Mouse (Mus musculus): ENCODE data around the gene Serinc5. TPM values are rescaled to one million over a fixed set of nuclear protein-coding genes. Genes with fewer than 3 reads are reported as not detected.
A peak's percentile ranks its signal among the peaks of the same experiment; 100 is the strongest.
"Not testable (repeated sequence)": the region's sequence is repeated elsewhere in the genome, so short reads cannot be mapped to it uniquely, and the experiment has no call there.

Gene Serinc5
- polyA plus RNA-seq, 1 experiment from 2014 or later, result 16.6 TPM

- Histone ChIP-seq H3K36me3 (no peaks in the 10 kb centered on the region), H3K9me3 (replicated peaks) (no peaks in the 10 kb centered on the region), H3K27ac (replicated peaks) (0 out of 2 replicates have a peak overlapping the region, but pooled peaks have one; percentile 25), H3K4me3 (replicated peaks) (no peak overlapping the region), H3K4me2 (no peak overlapping the region), H3K4me1 (peaks cover 25% of the 10 kb centered on the region), H3K27me3 (replicated peaks) (no peaks in the 10 kb centered on the region), H3K9ac (replicated peaks) (no peak overlapping the region)
- ATAC-seq (ENCODE audit: low FRiP score), result no peak
- 16% methylated on average over 12 of the region's 12 CpGs for WGBS
Measured at GRCm38 (mm10) chr13:92592786-92593635, 17.9 kb upstream of the Serinc5 start.

- H3K4me2 ChIP-seq, result no peak overlapping the region
- 5% methylated on average over 3 of the region's 3 CpGs for WGBS
- no peaks in the 10 kb centered on the region for H3K9me3 ChIP-seq (replicated peaks)
- H3K27me3 ChIP-seq (replicated peaks), result no peaks in the 10 kb centered on the region
- H3K27ac ChIP-seq (replicated peaks), result peak overlapping the region; percentile 54
- no peaks in the 10 kb centered on the region for H3K36me3 ChIP-seq
- peak; percentile 40; the same call in 1 of the 2 replicates for ATAC-seq (ENCODE audit: low FRiP score)
- peaks cover 25% of the 10 kb centered on the region for H3K4me1 ChIP-seq
- H3K4me3 ChIP-seq (replicated peaks), result no peak overlapping the region
- H3K9ac ChIP-seq (replicated peaks), result no peak overlapping the region
Measured at GRCm38 (mm10) chr13:92593731-92594396, 17.0 kb upstream of the Serinc5 start.

GRCm38 (mm10) chr13:92594481-92594880 lies 16.4 kb upstream of the Serinc5 start:
- WGBS, result 14% methylated on average over 6 of the region's 6 CpGs
- Histone ChIP-seq H3K9ac (replicated peaks) (no peak overlapping the region), H3K4me2 (no peak overlapping the region), H3K9me3 (replicated peaks) (no peaks in the 10 kb centered on the region), H3K4me3 (replicated peaks) (no peak overlapping the region), H3K27ac (replicated peaks) (peak overlapping the region; percentile 54), H3K27me3 (replicated peaks) (no peaks in the 10 kb centered on the region), H3K4me1 (peaks cover 23% of the 10 kb centered on the region), H3K36me3 (no peaks in the 10 kb centered on the region)
- no peak for ATAC-seq (ENCODE audit: low FRiP score)

- 81% methylated on average over 3 of the region's 3 CpGs for WGBS
- H3K9me3 ChIP-seq (replicated peaks), result no peaks in the 10 kb centered on the region
- peaks cover 23% of the 10 kb centered on the region for H3K4me1 ChIP-seq
- peak overlapping the region; percentile 54; the same call in 1 of the 2 replicates for H3K27ac ChIP-seq (replicated peaks)
- no peaks in the 10 kb centered on the region for H3K36me3 ChIP-seq
- no peak overlapping the region for H3K4me3 ChIP-seq (replicated peaks)
- no peaks in the 10 kb centered on the region for H3K27me3 ChIP-seq (replicated peaks)
- H3K4me2 ChIP-seq, result no peak overlapping the region
- ATAC-seq (ENCODE audit: low FRiP score), result no peak
- H3K9ac ChIP-seq (replicated peaks), result no peak overlapping the region
Measured at GRCm38 (mm10) chr13:92594907-92595306, 16.0 kb upstream of the Serinc5 start.

- ATAC-seq (ENCODE audit: low FRiP score), result no peak
- Histone ChIP-seq H3K4me3 (replicated peaks) (no peak overlapping the region), H3K27ac (replicated peaks) (no peak overlapping the region), H3K9me3 (replicated peaks) (no peaks in the 10 kb centered on the region), H3K36me3 (no peaks in the 10 kb centered on the region), H3K4me1 (peaks cover 23% of the 10 kb centered on the region), H3K4me2 (no peak overlapping the region), H3K9ac (replicated peaks) (no peak overlapping the region), H3K27me3 (replicated peaks) (no peaks in the 10 kb centered on the region)
- WGBS, result 79% methylated on average over 3 of the region's 3 CpGs
Measured at GRCm38 (mm10) chr13:92595424-92595823, 15.5 kb upstream of the Serinc5 start.

GRCm38 (mm10) chr13:92605306-92605705 lies 5.6 kb upstream of the Serinc5 start:
- not testable (repeated sequence) for H3K36me3 ChIP-seq; H3K4me1 ChIP-seq; H3K4me3 ChIP-seq (replicated peaks); H3K9ac ChIP-seq (replicated peaks); H3K27me3 ChIP-seq (replicated peaks); H3K4me2 ChIP-seq; H3K27ac ChIP-seq (replicated peaks); ATAC-seq (ENCODE audit: low FRiP score); H3K9me3 ChIP-seq (replicated peaks)
- WGBS, result 88% methylated on average over 4 of the region's 4 CpGs

- Histone ChIP-seq H3K9me3 (replicated peaks) (no peaks in the 10 kb centered on the region), H3K36me3 (no peaks in the 10 kb centered on the region), H3K9ac (replicated peaks) (peak overlapping the region; percentile 85; the same call in 1 of the 2 replicates), H3K4me1 (peaks cover 26% of the 10 kb centered on the region), H3K27me3 (replicated peaks) (no peaks in the 10 kb centered on the region), H3K4me2 (peak overlapping the region; percentile 94), H3K4me3 (replicated peaks) (peak overlapping the region; percentile 87), H3K27ac (replicated peaks) (peak overlapping the region; percentile 88)
- 13% methylated on average over 13 of the region's 13 CpGs for WGBS
- no peak for ATAC-seq (ENCODE audit: low FRiP score)
Measured at GRCm38 (mm10) chr13:92609486-92610310, 1.2 kb upstream of the Serinc5 start.

- WGBS, result under 1% methylated on average over 43 of the region's 43 CpGs
- peak overlapping the region; percentile 94 for H3K4me2 ChIP-seq
- peak overlapping the region; percentile 85 for H3K9ac ChIP-seq (replicated peaks)
- H3K36me3 ChIP-seq, result no peaks in the 10 kb centered on the region
- no peaks in the 10 kb centered on the region for H3K27me3 ChIP-seq (replicated peaks)
- peaks cover 29% of the 10 kb centered on the region for H3K4me1 ChIP-seq
- peak overlapping the region; percentile 87 for H3K4me3 ChIP-seq (replicated peaks)
- ATAC-seq (ENCODE audit: low FRiP score), result peak; percentile 66
- no peaks in the 10 kb centered on the region for H3K9me3 ChIP-seq (replicated peaks)
- H3K27ac ChIP-seq (replicated peaks), result peak overlapping the region; percentile 88
Measured at GRCm38 (mm10) chr13:92611254-92611784, 428 bp downstream of the Serinc5 start.

- peak overlapping the region; percentile 88 for H3K27ac ChIP-seq (replicated peaks)
- peak overlapping the region; percentile 85 for H3K9ac ChIP-seq (replicated peaks)
- H3K27me3 ChIP-seq (replicated peaks), result no peaks in the 10 kb centered on the region
- peak overlapping the region; percentile 94 for H3K4me2 ChIP-seq
- no peaks in the 10 kb centered on the region for H3K36me3 ChIP-seq
- no peak for ATAC-seq (ENCODE audit: low FRiP score)
- no peaks in the 10 kb centered on the region for H3K9me3 ChIP-seq (replicated peaks)
- H3K4me1 ChIP-seq, result peaks cover 29% of the 10 kb centered on the region
- peak overlapping the region; percentile 87 for H3K4me3 ChIP-seq (replicated peaks)
- WGBS, result 1% methylated on average over 7 of the region's 7 CpGs
Measured at GRCm38 (mm10) chr13:92611917-92612316, 1.0 kb downstream of the Serinc5 start.

- Histone ChIP-seq H3K27me3 (replicated peaks) (no peaks in the 10 kb centered on the region), H3K4me3 (replicated peaks) (peak overlapping the region; percentile 87), H3K9me3 (replicated peaks) (no peaks in the 10 kb centered on the region), H3K9ac (replicated peaks) (0 out of 2 replicates have a peak overlapping the region, but pooled peaks have one; percentile 85), H3K4me1 (peaks cover 29% of the 10 kb centered on the region), H3K4me2 (peak overlapping the region; percentile 94), H3K27ac (replicated peaks) (no peak overlapping the region), H3K36me3 (no peaks in the 10 kb centered on the region)
- 70% methylated on average over 5 of the region's 5 CpGs for WGBS
- ATAC-seq (ENCODE audit: low FRiP score), result no peak
Measured at GRCm38 (mm10) chr13:92613094-92613493, 2.2 kb downstream of the Serinc5 start.

- 86% methylated on average over 5 of the region's 5 CpGs for WGBS
Measured at GRCm38 (mm10) chr13:92615201-92615600, 4.3 kb downstream of the Serinc5 start.

More at GRCm38 (mm10) chr13:92615201-92615600, 4.3 kb downstream of the Serinc5 start:
- Histone ChIP-seq H3K4me1 (peaks cover 22% of the 10 kb centered on the region), H3K36me3 (no peaks in the 10 kb centered on the region), H3K4me2 (no peak overlapping the region), H3K4me3 (replicated peaks) (no peak overlapping the region), H3K27ac (replicated peaks) (no peak overlapping the region), H3K27me3 (replicated peaks) (no peaks in the 10 kb centered on the region), H3K9ac (replicated peaks) (no peak overlapping the region), H3K9me3 (replicated peaks) (no peaks in the 10 kb centered on the region)
- ATAC-seq (ENCODE audit: low FRiP score), result no peak
